In genomic region chr6:21864179-21864578, GRCm38 (mm10) we compare ENCODE assay signal across 21 mouse cellular contexts. TPM values are rescaled to one million over a fixed set of nuclear protein-coding genes. Genes with fewer than 3 reads are reported as not detected.
"Had no signal": no experiment of that assay in that cellular context is flagged by ENCODE, and none has a peak within 500 bp of the region (broad histone marks: within the 10 kb centered on the region; RNA-seq: fewer than 3 reads in every experiment).

No protein-coding gene starts in this region.

- DNase-seq: liver, postnatal 0 days; lung, postnatal 10 days; lung, postnatal 4 days; midbrain, embryonic 14.5 days; retina, postnatal 1 day; right cerebral cortex, adult 18-20 months; right cerebral cortex, postnatal 25 days; right cerebral cortex, postnatal 4 days; spleen, adult 18-20 months; thymus, adult 18-20 months; thymus, postnatal 14 days; thymus, postnatal 36 days had no signal

- H3K9me3 ChIP-seq: liver, embryonic 15.5 days; midbrain, embryonic 10.5 days; midbrain, embryonic 12.5 days; neural tube, embryonic 12.5 days had no signal

- H3K4me1 ChIP-seq: liver, embryonic 15.5 days; midbrain, embryonic 10.5 days; midbrain, embryonic 12.5 days; neural tube, embryonic 12.5 days had no signal

- ATAC-seq: liver, postnatal 0 days; midbrain, embryonic 16.5 days had no signal

- H3K27ac ChIP-seq: liver, embryonic 15.5 days; midbrain, embryonic 10.5 days; midbrain, embryonic 12.5 days; neural tube, embryonic 12.5 days had no signal

- H3K4me3 ChIP-seq: liver, embryonic 15.5 days; midbrain, embryonic 10.5 days; midbrain, embryonic 12.5 days; neural tube, embryonic 12.5 days had no signal

- H3K27me3 ChIP-seq: liver, embryonic 15.5 days; midbrain, embryonic 12.5 days; neural tube, embryonic 12.5 days had no signal

- H3K9ac ChIP-seq: liver, embryonic 15.5 days; liver, postnatal 0 days; lung, embryonic 14.5 days; midbrain, embryonic 12.5 days; neural tube, embryonic 12.5 days had no signal

- H3K36me3 ChIP-seq: liver, embryonic 15.5 days; midbrain, embryonic 10.5 days; midbrain, embryonic 12.5 days; neural tube, embryonic 12.5 days had no signal

- H3K4me2 ChIP-seq: liver, embryonic 15.5 days; midbrain, embryonic 12.5 days; neural tube, embryonic 12.5 days had no signal

RNA-seq across cellular contexts. Expression of gene Tspan12, which starts 11.9 kb away (rescaled TPM):
- total RNA-seq: megakaryocyte, adult 5-6 weeks; megakaryocyte-erythroid progenitor cell, adult 5-6 weeks; neutrophil, adult 5-6 weeks had no signal
